Mouse (Mus musculus) myocyte (in vitro differentiated cells): ENCODE results near the gene Hrh2. TPM values are rescaled to one million over a fixed set of nuclear protein-coding genes. Genes with fewer than 3 reads are reported as not detected.

Experiments used
- H3K27me3 ChIP-seq: one replicate; pipeline ENCODE4 v1.6.1; 2011; ENCODE audit not compliant: control insufficient read depth, insufficient read depth, insufficient read length
- H3K36me3 ChIP-seq: one replicate; pipeline ENCODE4 v1.6.1; 2011; ENCODE audit not compliant: control insufficient read depth, insufficient read depth
- H3K4me2 ChIP-seq: one replicate; pipeline ENCODE4 v1.6.1; 2011; ENCODE audit warnings: low read depth, control low read depth
- H3K4me3 ChIP-seq: one replicate; pipeline ENCODE4 v1.5.1; 2011; ENCODE audit warnings: mild to moderate bottlenecking, control low read depth, moderate library complexity
- H3K79me2 ChIP-seq: one replicate; pipeline ENCODE4 v1.6.1; 2011; ENCODE audit not compliant: control insufficient read depth, insufficient read depth
- H3ac ChIP-seq: one replicate; pipeline ENCODE4 v1.6.1; 2011; ENCODE audit not compliant: control insufficient read depth, insufficient read length
- CEBPB ChIP-seq: IDR thresholded peaks from 2 replicates; pipeline ENCODE4 v1.6.1; 2011; ENCODE audit warnings: mild to moderate bottlenecking, moderate library complexity; ENCODE audit not compliant: poor library complexity, insufficient read depth, severe bottlenecking
- E2F4 ChIP-seq: IDR thresholded peaks from one replicate; pipeline ENCODE4 v1.6.1; 2011; ENCODE audit warnings: mild to moderate bottlenecking, control low read depth, moderate library complexity; ENCODE audit not compliant: insufficient read depth
- MAX ChIP-seq: IDR thresholded peaks from one replicate; pipeline ENCODE4 v1.6.1; 2011; ENCODE audit warnings: low read depth, mild to moderate bottlenecking, control low read depth
- MYOD1 ChIP-seq, 3 experiments: IDR thresholded peaks; one replicate each; pipeline ENCODE4 v1.6.1; 2011; ENCODE audit warnings: control low read depth in 2 of 3, low read depth in 2 of 3, mild to moderate bottlenecking in 2 of 3, moderate library complexity in 1 of 3; ENCODE audit not compliant: insufficient read length in 2 of 3, control insufficient read depth in 1 of 3
- MYOG ChIP-seq, 3 experiments: IDR thresholded peaks; one replicate each; pipeline ENCODE4 v1.6.1; 2011; ENCODE audit warnings: control low read depth in 2 of 3, low read depth in 2 of 3, mild to moderate bottlenecking in 2 of 3; ENCODE audit not compliant: insufficient read length in 2 of 3, control insufficient read depth in 1 of 3, insufficient read depth in 1 of 3
- POLR2A ChIP-seq: IDR thresholded peaks from one replicate; pipeline ENCODE4 v1.6.1; 2011; ENCODE audit warnings: low read depth, mild to moderate bottlenecking, control low read depth, moderate library complexity; ENCODE audit not compliant: insufficient read length
- POLR2AphosphoS2 ChIP-seq: IDR thresholded peaks from one replicate; pipeline ENCODE4 v1.6.1; 2011; ENCODE audit warnings: low read depth, control low read depth; ENCODE audit not compliant: insufficient read length
- REST ChIP-seq: IDR thresholded peaks from one replicate; pipeline ENCODE4 v1.6.1; 2011; ENCODE audit warnings: mild to moderate bottlenecking, control low read depth, moderate library complexity; ENCODE audit not compliant: insufficient read depth, insufficient read length
- SRF ChIP-seq: IDR thresholded peaks from one replicate; pipeline ENCODE4 v1.6.1; 2011; ENCODE audit warnings: low read depth; ENCODE audit not compliant: control insufficient read depth, insufficient read length
- TCF12 ChIP-seq: IDR thresholded peaks from one replicate; pipeline ENCODE4 v1.6.1; 2011; ENCODE audit warnings: mild to moderate bottlenecking, control low read depth; ENCODE audit not compliant: poor library complexity, insufficient read depth, severe bottlenecking
- TCF3 ChIP-seq: IDR thresholded peaks from one replicate; pipeline ENCODE4 v1.6.1; 2011; ENCODE audit warnings: low read depth, control low read depth; ENCODE audit not compliant: insufficient read length
- USF1 ChIP-seq: IDR thresholded peaks from one replicate; pipeline ENCODE4 v1.6.1; 2011; ENCODE audit warnings: low read depth, mild to moderate bottlenecking, control low read depth, moderate library complexity
- polyA plus RNA-seq: library from polyadenylated mRNA; unstranded; fragments of >200 nt; fragmentation: generic; extraction: Trizol; gene quantifications from one replicate; pipeline ENCODE4 v1.2.1, GENCODE M21; 2012; ENCODE audit warnings: missing spikeins

The Hrh2 gene
- polyA plus RNA-seq, 1 experiment, result not detected

DNA sequence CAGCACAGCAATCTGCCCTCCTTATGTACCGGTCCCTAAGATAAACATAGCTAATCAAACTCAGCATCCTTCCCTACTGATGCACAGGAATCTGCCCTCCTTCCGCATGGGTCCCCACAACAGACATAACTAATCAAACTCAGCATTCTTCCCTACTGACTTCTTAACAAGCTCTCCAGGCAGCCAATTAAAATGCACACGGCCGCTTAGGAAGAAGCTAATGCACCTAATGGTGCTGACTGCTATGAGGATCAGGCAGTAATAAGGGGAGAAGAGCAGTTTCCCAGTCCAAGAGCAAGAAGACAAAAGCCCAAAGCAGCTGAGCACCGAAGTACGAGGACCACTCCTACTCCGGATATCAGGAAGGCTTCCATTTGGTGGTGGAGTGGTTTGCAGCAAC is 39.0 kb upstream of the Hrh2 start:
- Histone ChIP-seq H3ac (no peak overlapping the region), H3K79me2 (no peaks in the 10 kb centered on the region), H3K4me3 (no peak overlapping the region), H3K27me3 (peaks cover 22% of the 10 kb centered on the region), H3K36me3 (no peaks in the 10 kb centered on the region), H3K4me2 (no peak overlapping the region)
- no peak for TF ChIP-seq POLR2AphosphoS2
- no peak for TF ChIP-seq MAX
- TF ChIP-seq MYOG (IDR thresholded peaks at IDR 0.05; ENCODE audit: control insufficient read depth in 1 of 3, insufficient read depth in 1 of 3, insufficient read length in 2 of 3, low read depth in 2 of 3), result no peak
- no peak for TF ChIP-seq POLR2A

DNA sequence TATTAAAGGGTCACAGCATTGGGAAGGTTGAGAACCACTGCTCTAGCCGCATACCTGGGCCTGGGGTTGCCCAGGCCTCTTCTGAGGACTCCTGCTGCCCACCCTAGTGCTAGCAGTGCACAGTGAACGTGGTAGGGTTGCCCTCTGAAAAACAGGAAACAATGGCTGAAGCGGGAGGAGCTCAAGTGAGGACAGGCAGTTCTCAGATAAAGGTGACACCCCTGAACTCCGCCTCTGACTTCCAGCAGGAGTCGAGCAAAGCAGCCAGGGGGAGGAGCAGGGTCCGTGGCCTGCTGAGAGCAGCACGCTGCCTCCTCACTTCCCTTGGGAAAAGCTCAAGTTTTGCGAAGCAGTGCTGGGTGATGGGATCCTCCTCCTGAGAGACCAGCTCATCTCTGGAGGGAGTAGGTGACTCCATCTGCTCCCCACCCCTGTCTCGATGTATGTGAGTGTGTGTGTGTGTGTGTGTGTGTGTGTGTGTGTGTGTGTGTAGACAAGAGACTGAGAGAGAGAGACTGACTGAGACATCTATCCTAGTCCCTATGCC is 38.2 kb upstream of the Hrh2 start:
- Histone ChIP-seq H3ac (no peak overlapping the region), H3K4me3 (no peak overlapping the region), H3K36me3 (no peaks in the 10 kb centered on the region), H3K27me3 (peaks cover 23% of the 10 kb centered on the region), H3K79me2 (no peaks in the 10 kb centered on the region), H3K4me2 (no peak overlapping the region)
- no peak for TF ChIP-seq USF1

DNA sequence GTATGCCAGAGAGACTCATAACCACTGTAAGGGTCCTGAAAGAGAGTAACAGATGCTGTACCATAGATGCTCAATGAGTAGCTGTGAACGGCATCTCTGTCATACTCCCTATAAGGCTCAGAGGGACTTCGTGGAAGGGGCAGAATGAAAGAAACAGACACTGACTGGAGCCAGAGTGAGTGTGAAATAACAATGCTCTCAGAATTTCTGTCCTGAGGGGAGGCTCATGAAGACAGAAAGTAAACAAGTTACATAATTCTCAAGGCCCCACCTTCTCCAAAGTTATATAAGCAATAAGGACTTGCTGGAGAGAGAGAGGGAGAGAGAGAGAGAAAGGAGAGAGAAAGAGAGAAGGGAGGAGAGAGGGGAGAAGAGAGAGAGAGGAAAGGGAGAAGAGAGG is 36.1 kb upstream of the Hrh2 start:
- Histone ChIP-seq H3K79me2 (no peaks in the 10 kb centered on the region), H3K36me3 (no peaks in the 10 kb centered on the region), H3K27me3 (peaks cover 24% of the 10 kb centered on the region), H3K4me3 (no peak overlapping the region), H3K4me2 (no peak overlapping the region), H3ac (no peak overlapping the region)
- TF ChIP-seq POLR2A, result no peak
- TF ChIP-seq MYOG (IDR thresholded peaks at IDR 0.05; ENCODE audit: control insufficient read depth in 1 of 3, insufficient read depth in 1 of 3, insufficient read length in 2 of 3, low read depth in 2 of 3), result no peak
- no peak for TF ChIP-seq REST
- TF ChIP-seq TCF3, result no peak
- no peak for TF ChIP-seq POLR2AphosphoS2
- TF ChIP-seq USF1, result no peak
- TF ChIP-seq SRF, result no peak
- TF ChIP-seq MYOD1 (IDR thresholded peaks at IDR 0.05; ENCODE audit: control insufficient read depth in 1 of 3, insufficient read length in 2 of 3, low read depth in 2 of 3), result no peak
- no peak for TF ChIP-seq E2F4
- no peak for TF ChIP-seq CEBPB
- no peak for TF ChIP-seq MAX
- TF ChIP-seq TCF12, result no peak

DNA sequence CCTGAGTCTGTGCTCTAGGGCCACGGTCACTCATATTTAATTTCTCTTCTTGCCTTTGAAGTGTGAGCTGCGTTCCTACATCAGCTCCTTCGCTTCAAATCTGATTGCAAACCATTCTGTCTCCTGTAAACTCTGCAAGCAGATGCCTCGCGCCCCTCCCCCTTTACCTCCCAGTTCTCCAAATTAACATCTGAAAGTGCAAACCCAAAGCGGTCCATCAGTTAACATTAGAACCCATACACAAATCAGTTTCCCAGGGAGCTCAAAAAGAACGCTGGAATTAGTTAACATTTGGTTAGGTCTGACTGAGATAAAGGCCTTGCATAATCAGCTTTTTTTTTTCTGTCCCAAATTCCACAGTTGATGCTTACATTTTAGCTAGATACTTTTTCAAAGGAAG is 32.7 kb upstream of the Hrh2 start:
- H3K79me2 ChIP-seq, result no peaks in the 10 kb centered on the region
- TF ChIP-seq POLR2A (no peak), MYOG (IDR thresholded peaks at IDR 0.05; ENCODE audit: control insufficient read depth in 1 of 3, insufficient read depth in 1 of 3, insufficient read length in 2 of 3, low read depth in 2 of 3) (no peak), TCF3 (no peak)
- no peak overlapping the region for H3ac ChIP-seq

DNA sequence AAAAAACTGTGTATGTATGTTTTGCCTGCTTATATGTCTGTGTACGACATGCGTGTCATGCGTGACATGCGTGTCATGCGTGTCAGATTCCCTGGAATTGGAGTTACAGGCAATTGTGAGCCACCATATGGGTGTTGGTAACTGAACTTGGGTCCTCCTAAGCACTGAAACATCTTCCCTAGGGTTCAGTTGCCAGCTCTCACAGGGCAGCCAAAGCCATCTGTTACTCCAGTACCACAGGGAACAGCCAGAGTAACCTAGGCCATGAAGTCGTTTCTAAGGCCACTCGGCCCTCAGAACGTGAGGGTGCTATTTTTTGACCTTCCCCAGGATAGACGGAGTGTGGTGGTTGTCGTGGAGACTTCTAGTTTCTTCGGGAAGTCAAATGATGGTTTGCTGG is 32.2 kb upstream of the Hrh2 start:
- Histone ChIP-seq H3ac (no peak overlapping the region), H3K4me3 (no peak overlapping the region), H3K27me3 (peaks cover 42% of the 10 kb centered on the region), H3K4me2 (no peak overlapping the region), H3K36me3 (no peaks in the 10 kb centered on the region), H3K79me2 (no peaks in the 10 kb centered on the region)
- TF ChIP-seq MAX, result no peak
- no peak for TF ChIP-seq CEBPB
- TF ChIP-seq POLR2A, result no peak
- no peak for TF ChIP-seq POLR2AphosphoS2
- TF ChIP-seq SRF, result no peak
- TF ChIP-seq USF1, result no peak
- no peak for TF ChIP-seq TCF12
- no peak for TF ChIP-seq MYOG (IDR thresholded peaks at IDR 0.05; ENCODE audit: control insufficient read depth in 1 of 3, insufficient read depth in 1 of 3, insufficient read length in 2 of 3, low read depth in 2 of 3)
- TF ChIP-seq REST, result no peak
- TF ChIP-seq E2F4, result no peak
- no peak for TF ChIP-seq MYOD1 (IDR thresholded peaks at IDR 0.05; ENCODE audit: control insufficient read depth in 1 of 3, insufficient read length in 2 of 3, low read depth in 2 of 3)
- no peak for TF ChIP-seq TCF3

More for the DNA sequence above, 32.7 kb upstream of the Hrh2 start:
- Histone ChIP-seq H3K4me2 (no peak overlapping the region), H3K27me3 (peaks cover 42% of the 10 kb centered on the region), H3K36me3 (no peaks in the 10 kb centered on the region), H3K4me3 (no peak overlapping the region)
